Comparison of ENCODE assay signal across 9 mouse cellular contexts in the genomic region with DNA sequence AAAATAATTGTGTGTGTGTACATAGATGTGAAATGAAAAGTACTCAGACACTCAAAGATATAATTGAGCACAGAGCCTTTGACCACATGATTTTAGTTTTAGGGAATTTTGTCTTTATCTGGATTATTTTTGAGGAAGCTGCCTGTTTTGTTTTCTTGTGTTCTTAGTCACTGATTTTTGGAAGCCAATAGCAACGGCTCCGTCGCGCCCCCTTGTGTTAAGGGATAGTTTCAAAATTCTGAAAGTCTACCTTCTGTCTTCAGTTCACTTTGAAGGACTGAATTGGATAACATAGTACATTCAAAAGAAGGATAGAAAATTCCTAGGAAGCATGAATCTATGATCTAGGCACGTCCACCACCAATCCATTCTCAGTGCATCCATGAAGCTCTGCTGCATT.
DNase-seq lines count a peak whose midpoint lies in the region; ATAC-seq and TF ChIP-seq lines count a peak whose summit lies in the region.
"Had no signal": no experiment of that assay in that cellular context is flagged by ENCODE, and none has a peak within 500 bp of the region (broad histone marks: within the 10 kb centered on the region; RNA-seq: fewer than 3 reads in every experiment).

No protein-coding gene starts in this region.

- no peak overlapping the region for H3K4me2 ChIP-seq in forebrain, embryonic 13.5 days
- H3K4me2 ChIP-seq: embryonic facial prominence, embryonic 12.5 days had no signal

- CTCF ChIA-PET in Patski (lab: Charles Lee), result interaction anchor here (1.9 kb wide), 1 partner anchor 19 kb away, joined by 6 read pairs; no protein-coding TSS in a partner anchor

- in situ Hi-C loops in Patski (cut with MboI; ENCODE audit: low pct_unique_long_range_greater_than_20kb), result loop anchor here (5.0 kb wide), 1 partner anchor 279 kb away; no protein-coding TSS in a partner anchor

- no peak overlapping the region for H3K9ac ChIP-seq in forebrain, embryonic 13.5 days
- H3K9ac ChIP-seq: embryonic facial prominence, embryonic 12.5 days had no signal

- H3K27ac ChIP-seq in forebrain, embryonic 13.5 days, result no peak overlapping the region
- H3K27ac ChIP-seq: embryonic facial prominence, embryonic 12.5 days had no signal

- no peak for ATAC-seq in Patski
- ATAC-seq in forebrain, embryonic 13.5 days, result no peak
- no peak for ATAC-seq in granulocyte monocyte progenitor cell, adult 5-6 weeks (replicated peaks; ENCODE audit: poor library complexity, severe bottlenecking)

- H3K4me1 ChIP-seq in E14TG2a.4 (replicated peaks; ENCODE audit: low read depth, low read length), result no peaks in the 10 kb centered on the region
- no peaks in the 10 kb centered on the region for H3K4me1 ChIP-seq in forebrain, embryonic 13.5 days
- H3K4me1 ChIP-seq: embryonic facial prominence, embryonic 12.5 days had no signal

- no peak overlapping the region for H3K4me3 ChIP-seq in E14TG2a.4 (replicated peaks; ENCODE audit: low read length)
- H3K4me3 ChIP-seq in forebrain, embryonic 13.5 days, result no peak overlapping the region
- H3K4me3 ChIP-seq: embryonic facial prominence, embryonic 12.5 days had no signal

- WGBS in forebrain, embryonic 13.5 days, result 17% methylated on average over 5 of the region's 5 CpGs

- POLR2A ChIA-PET in Patski (lab: Charles Lee), result no interaction called here

- H3K36me3 ChIP-seq in E14TG2a.4 (ENCODE audit: insufficient read depth, low read length), result no peaks in the 10 kb centered on the region
- H3K36me3 ChIP-seq in forebrain, embryonic 13.5 days (ENCODE audit: poor library complexity, severe bottlenecking), result no peaks in the 10 kb centered on the region
- H3K36me3 ChIP-seq: embryonic facial prominence, embryonic 12.5 days had no signal

- TF ChIP-seq CTCF in E14TG2a.4 (conservative IDR thresholded peaks at IDR 0.05; ENCODE audit: low read length), result peak; percentile 50
- TF ChIP-seq CTCF in Patski (IDR thresholded peaks at IDR 0.05), result peak; percentile 64

- peak; percentile 49 to 58 for DNase-seq in layer of hippocampus, postnatal 10 days (ENCODE audit: low spot score in 2 of 2)
- no peak for DNase-seq in layer of hippocampus, adult 8-10 months (ENCODE audit: low spot score in 2 of 2)
- no peak for DNase-seq in Patski (ENCODE audit: low read depth, low spot score)
- DNase-seq in forelimb bud, embryonic 11.5 days (ENCODE audit: low read depth, low spot score), result peak; percentile 9
- DNase-seq in lung, postnatal 14 days, result peak; percentile 63

- peaks cover 4% of the 10 kb centered on the region for H3K27me3 ChIP-seq in E14TG2a.4 (ENCODE audit: insufficient read depth, low read length)
- peaks cover 41% of the 10 kb centered on the region for H3K27me3 ChIP-seq in Patski
- H3K27me3 ChIP-seq in forebrain, embryonic 13.5 days, result no peaks in the 10 kb centered on the region
- H3K27me3 ChIP-seq: embryonic facial prominence, embryonic 12.5 days had no signal

- no peaks in the 10 kb centered on the region for H3K9me3 ChIP-seq in E14TG2a.4 (ENCODE audit: low read length)
- no peaks in the 10 kb centered on the region for H3K9me3 ChIP-seq in forebrain, embryonic 13.5 days (replicated peaks)
- H3K9me3 ChIP-seq: embryonic facial prominence, embryonic 12.5 days had no signal

Comparison
In these comparisons a context has a peak if more than half of its experiments do, and no peak if none do; other contexts are left out.
1. DNase-seq: peak in layer of hippocampus, postnatal 10 days (2 of 2), forelimb bud, embryonic 11.5 days (single experiment) and lung, postnatal 14 days (single experiment); none in layer of hippocampus, adult 8-10 months (0 of 2) and Patski (single experiment).